Mouse (Mus musculus) hindbrain, embryonic 16.5 days (tissue): ENCODE measurements around the gene Ndufv2. TPM values are rescaled to one million over a fixed set of nuclear protein-coding genes. Genes with fewer than 3 reads are reported as not detected.

Source experiments
- ATAC-seq: fragments of 200-750 bp; cut with Nextera tagmentation; 2 replicates; pipeline ENCODE4 v1.8.0; 2017; ENCODE audit warnings: moderate TSS enrichment, moderate library complexity
- H3K27ac ChIP-seq: fragments of 300-500 bp; sonication (generic); 2 replicates; pipeline ENCODE4 v1.5.1; 2014; ENCODE audit warnings: low read depth, mild to moderate bottlenecking, control low read depth, low read length, moderate library complexity
- H3K27me3 ChIP-seq: fragments of 300-500 bp; sonication (generic); replicated peaks from 2 replicates; pipeline ENCODE4 v1.6.1; 2014; ENCODE audit warnings: low read length; ENCODE audit not compliant: control insufficient read depth, insufficient read depth
- H3K36me3 ChIP-seq: fragments of 300-500 bp; sonication (generic); 2 replicates; pipeline ENCODE4 v1.6.1; 2014; ENCODE audit warnings: mild to moderate bottlenecking, low read length, moderate library complexity, mixed read lengths; ENCODE audit not compliant: control insufficient read depth, insufficient read depth
- H3K4me1 ChIP-seq: fragments of 300-500 bp; sonication (generic); 2 replicates; pipeline ENCODE4 v1.6.1; 2014; ENCODE audit warnings: low read depth, low read length; ENCODE audit not compliant: control insufficient read depth, insufficient read depth
- H3K4me2 ChIP-seq: fragments of 300-500 bp; sonication (generic); 2 replicates; pipeline ENCODE4 v1.6.1; 2014; ENCODE audit warnings: mild to moderate bottlenecking, low read length, control low read depth, moderate library complexity
- H3K4me3 ChIP-seq: fragments of 300-500 bp; sonication (generic); 2 replicates; pipeline ENCODE4 v1.5.1; 2014; ENCODE audit warnings: mild to moderate bottlenecking, low read length, control low read depth, moderate library complexity
- H3K9ac ChIP-seq: fragments of 300-500 bp; sonication (generic); 2 replicates; pipeline ENCODE4 v1.6.1; 2014; ENCODE audit warnings: low read depth, mild to moderate bottlenecking, control low read depth, low read length, moderate library complexity
- H3K9me3 ChIP-seq: fragments of 300-500 bp; sonication (generic); 2 replicates; pipeline ENCODE4 v1.6.1; 2014; ENCODE audit warnings: mild to moderate bottlenecking, low read length, moderate library complexity; ENCODE audit not compliant: control insufficient read depth
- WGBS: fragments of 180-500 bp; shearing (Covaris S2); extraction: QIAGEN DNeasy Blood & Tissue Kit; methylation state at CpG from one replicate; pipeline ENCODE4 v1.1.7; 2014; 5-methylcytosine and 5-hydroxymethylcytosine counted together
- polyA plus RNA-seq: library from polyadenylated mRNA; unstranded; fragments of >200 nt; fragmentation: Nextera tagmentation; extraction: Ambion mirVana; gene quantifications from 2 replicates; pipeline ENCODE4 v1.2.1, GENCODE M21; 2015

Gene Ndufv2
- polyA plus RNA-seq, 1 experiment from 2014 or later: 420 TPM

GRCm38 (mm10) chr17:66112166-66112565, 10.8 kb upstream of the Ndufv2 start:
- ATAC-seq: no peak
- Histone ChIP-seq H3K9me3 (no peaks in the 10 kb centered on the region), H3K27me3 (no peaks in the 10 kb centered on the region), H3K27ac (no peak overlapping the region), H3K9ac (peak overlapping the region; percentile 81), H3K4me3 (peak overlapping the region; percentile 60), H3K4me2 (peak overlapping the region; percentile 57), H3K36me3 (peaks cover 24% of the 10 kb centered on the region), H3K4me1 (peaks cover 12% of the 10 kb centered on the region)
- 49% methylated on average over 4 of the region's 4 CpGs for WGBS

- ATAC-seq: peak; percentile 98
- no peaks in the 10 kb centered on the region for H3K27me3 ChIP-seq
- under 1% methylated on average over 33 of the region's 41 CpGs for WGBS
- no peaks in the 10 kb centered on the region for H3K9me3 ChIP-seq
- peak within 1 kb of the TSS; percentile 57 for H3K4me2 ChIP-seq
- H3K9ac ChIP-seq: peak within 1 kb of the TSS; percentile 81
- H3K36me3 ChIP-seq: peaks cover 19% of the 10 kb centered on the region
- H3K27ac ChIP-seq: peak within 1 kb of the TSS; percentile 66
- H3K4me3 ChIP-seq: peak within 1 kb of the TSS; percentile 60
- H3K4me1 ChIP-seq: peaks cover 12% of the 10 kb centered on the region
These were observed 10.1 kb upstream of the Ndufv2 start, which contains the start of gene Washc1 for GRCm38 (mm10) chr17:66111402-66111959. Gene Washc1, plus strand, starts transcription at chr17:66111545.

GRCm38 (mm10) chr17:66110746-66111145, 9.4 kb upstream of the Ndufv2 start:
- peak overlapping the region; percentile 57 for H3K4me2 ChIP-seq
- ATAC-seq: no peak; the same call in 1 of the 2 replicates
- WGBS: 48% methylated on average over 6 of the region's 6 CpGs
- H3K9ac ChIP-seq: peak overlapping the region; percentile 81; the same call in 1 of the 2 replicates
- no peak overlapping the region for H3K27ac ChIP-seq
- H3K4me3 ChIP-seq: peak overlapping the region; percentile 60
- no peaks in the 10 kb centered on the region for H3K27me3 ChIP-seq
- H3K36me3 ChIP-seq: peaks cover 17% of the 10 kb centered on the region
- H3K4me1 ChIP-seq: peaks cover 12% of the 10 kb centered on the region
- H3K9me3 ChIP-seq: no peaks in the 10 kb centered on the region

GRCm38 (mm10) chr17:66108198-66108597, 6.8 kb upstream of the Ndufv2 start:
- Histone ChIP-seq H3K4me1 (peaks cover 12% of the 10 kb centered on the region), H3K27me3 (no peaks in the 10 kb centered on the region), H3K9ac (no peak overlapping the region), H3K36me3 (no peaks in the 10 kb centered on the region), H3K9me3 (no peaks in the 10 kb centered on the region), H3K27ac (no peak overlapping the region), H3K4me2 (no peak overlapping the region), H3K4me3 (no peak overlapping the region)
- WGBS: 84% methylated on average over 4 of the region's 4 CpGs
- no peak for ATAC-seq

GRCm38 (mm10) chr17:66107466-66107865, 6.1 kb upstream of the Ndufv2 start:
- WGBS: 69% methylated on average over 8 of the region's 8 CpGs
- ATAC-seq: no peak
- Histone ChIP-seq H3K9ac (no peak overlapping the region), H3K4me3 (no peak overlapping the region), H3K9me3 (no peaks in the 10 kb centered on the region), H3K27me3 (no peaks in the 10 kb centered on the region), H3K27ac (no peak overlapping the region), H3K4me1 (peaks cover 10% of the 10 kb centered on the region), H3K36me3 (no peaks in the 10 kb centered on the region), H3K4me2 (no peak overlapping the region)

GRCm38 (mm10) chr17:66106601-66107267, 5.4 kb upstream of the Ndufv2 start:
- Histone ChIP-seq H3K4me2 (no peak overlapping the region), H3K4me3 (no peak overlapping the region), H3K27me3 (no peaks in the 10 kb centered on the region), H3K36me3 (no peaks in the 10 kb centered on the region), H3K4me1 (peaks cover 5% of the 10 kb centered on the region), H3K27ac (no peak overlapping the region), H3K9ac (no peak overlapping the region), H3K9me3 (no peaks in the 10 kb centered on the region)
- ATAC-seq: no peak
- WGBS: 50% methylated on average over 10 of the region's 10 CpGs

- no peaks in the 10 kb centered on the region for H3K9me3 ChIP-seq
- no peak overlapping the region for H3K4me2 ChIP-seq
- H3K9ac ChIP-seq: no peak overlapping the region
- no peaks in the 10 kb centered on the region for H3K27me3 ChIP-seq
- 87% methylated on average over 7 of the region's 7 CpGs for WGBS
- H3K27ac ChIP-seq: no peak overlapping the region
- no peak overlapping the region for H3K4me3 ChIP-seq
- H3K36me3 ChIP-seq: no peaks in the 10 kb centered on the region
- peaks cover 11% of the 10 kb centered on the region for H3K4me1 ChIP-seq
- no peak for ATAC-seq
These were observed 2.7 kb upstream of the Ndufv2 start for GRCm38 (mm10) chr17:66104076-66104475.

- no peak for ATAC-seq
- Histone ChIP-seq H3K9me3 (no peaks in the 10 kb centered on the region), H3K9ac (peak overlapping the region; percentile 93), H3K4me2 (peak overlapping the region; percentile 77), H3K36me3 (no peaks in the 10 kb centered on the region), H3K27ac (peak overlapping the region; percentile 94), H3K4me1 (peaks cover 14% of the 10 kb centered on the region), H3K4me3 (peak overlapping the region; percentile 73), H3K27me3 (no peaks in the 10 kb centered on the region)
- WGBS: 1% methylated on average over 41 of the region's 41 CpGs
These were observed 586 bp downstream of the Ndufv2 start for GRCm38 (mm10) chr17:66100566-66101379.

GRCm38 (mm10) chr17:66092664-66093063, 8.7 kb downstream of the Ndufv2 start:
- Histone ChIP-seq H3K27me3 (no peaks in the 10 kb centered on the region), H3K27ac (no peak overlapping the region), H3K9me3 (no peaks in the 10 kb centered on the region), H3K4me3 (no peak overlapping the region), H3K36me3 (peaks cover 4% of the 10 kb centered on the region; the same call in 1 of the 2 replicates), H3K9ac (no peak overlapping the region), H3K4me2 (no peak overlapping the region), H3K4me1 (no peaks in the 10 kb centered on the region)
- ATAC-seq: no peak
- WGBS: 87% methylated on average over 3 of the region's 3 CpGs
